Mouse (Mus musculus) lung, postnatal 0 days (tissue): Measurements from ENCODE around the gene Gse1. TPM values are rescaled to one million over a fixed set of nuclear protein-coding genes. Genes with fewer than 3 reads are reported as not detected.

Source experiments
- ATAC-seq: fragments of 200-750 bp; cut with Nextera tagmentation; 2 replicates; pipeline ENCODE4 v1.8.0; 2017; ENCODE audit warnings: moderate library complexity
- DNase-seq: peaks from one replicate; pipeline ENCODE4 v3.0.0-alpha.2; 2016; ENCODE audit warnings: low spot score
- H3K27ac ChIP-seq: fragments of 300-500 bp; sonication (generic); 2 replicates; pipeline ENCODE4 v1.5.1; 2014; ENCODE audit warnings: antibody characterized with exemption, mild to moderate bottlenecking, low read length, mixed read lengths
- H3K27me3 ChIP-seq: fragments of 300-500 bp; sonication (generic); replicated peaks from 2 replicates; pipeline ENCODE4 v1.6.1; 2014; ENCODE audit warnings: low read length, mixed read lengths; ENCODE audit not compliant: insufficient read depth
- H3K36me3 ChIP-seq: fragments of 300-500 bp; sonication (generic); 2 replicates; pipeline ENCODE4 v1.6.1; 2014; ENCODE audit warnings: low read length, mixed read lengths; ENCODE audit not compliant: insufficient read depth
- H3K4me1 ChIP-seq: fragments of 300-500 bp; sonication (generic); 2 replicates; pipeline ENCODE4 v1.6.1; 2014; ENCODE audit warnings: antibody characterized with exemption, low read depth, low read length, mixed read lengths; ENCODE audit not compliant: insufficient read depth
- H3K4me2 ChIP-seq: fragments of 300-500 bp; sonication (generic); replicated peaks from 2 replicates; pipeline ENCODE4 v1.6.1; 2014; ENCODE audit warnings: low read depth, mild to moderate bottlenecking, low read length, moderate library complexity, mixed read lengths
- H3K4me3 ChIP-seq: fragments of 300-500 bp; sonication (generic); 2 replicates; pipeline ENCODE4 v1.5.1; 2014; ENCODE audit warnings: low read depth, low read length
- H3K9ac ChIP-seq: fragments of 300-500 bp; sonication (generic); replicated peaks from 2 replicates; pipeline ENCODE4 v1.6.1; 2014; ENCODE audit warnings: low read depth, mild to moderate bottlenecking
- H3K9me3 ChIP-seq: fragments of 300-500 bp; sonication (generic); 2 replicates; pipeline ENCODE4 v1.6.1; 2016; ENCODE audit warnings: low read length, mixed read lengths
- CTCF ChIP-seq: IDR thresholded peaks from 2 replicates; pipeline ENCODE4 v1.5.1; 2016; ENCODE audit warnings: antibody characterized with exemption, mild to moderate bottlenecking
- EP300 ChIP-seq: IDR thresholded peaks from 2 replicates; pipeline ENCODE4 v1.6.1; 2016; ENCODE audit warnings: antibody characterized with exemption, mild to moderate bottlenecking, control low read depth
- WGBS: fragments of 180-500 bp; shearing (Covaris S2); extraction: QIAGEN DNeasy Blood & Tissue Kit; methylation state at CpG from one replicate; pipeline ENCODE4 v1.1.7; 2014; 5-methylcytosine and 5-hydroxymethylcytosine counted together
- polyA plus RNA-seq: library from polyadenylated mRNA; unstranded; fragments of >200 nt; fragmentation: Nextera tagmentation; extraction: Ambion mirVana; gene quantifications from 2 replicates; pipeline ENCODE4 v1.2.1, GENCODE M21; 2015

Gse1 gene
- polyA plus RNA-seq, 1 experiment from 2014 or later = 9.9 TPM

DNA sequence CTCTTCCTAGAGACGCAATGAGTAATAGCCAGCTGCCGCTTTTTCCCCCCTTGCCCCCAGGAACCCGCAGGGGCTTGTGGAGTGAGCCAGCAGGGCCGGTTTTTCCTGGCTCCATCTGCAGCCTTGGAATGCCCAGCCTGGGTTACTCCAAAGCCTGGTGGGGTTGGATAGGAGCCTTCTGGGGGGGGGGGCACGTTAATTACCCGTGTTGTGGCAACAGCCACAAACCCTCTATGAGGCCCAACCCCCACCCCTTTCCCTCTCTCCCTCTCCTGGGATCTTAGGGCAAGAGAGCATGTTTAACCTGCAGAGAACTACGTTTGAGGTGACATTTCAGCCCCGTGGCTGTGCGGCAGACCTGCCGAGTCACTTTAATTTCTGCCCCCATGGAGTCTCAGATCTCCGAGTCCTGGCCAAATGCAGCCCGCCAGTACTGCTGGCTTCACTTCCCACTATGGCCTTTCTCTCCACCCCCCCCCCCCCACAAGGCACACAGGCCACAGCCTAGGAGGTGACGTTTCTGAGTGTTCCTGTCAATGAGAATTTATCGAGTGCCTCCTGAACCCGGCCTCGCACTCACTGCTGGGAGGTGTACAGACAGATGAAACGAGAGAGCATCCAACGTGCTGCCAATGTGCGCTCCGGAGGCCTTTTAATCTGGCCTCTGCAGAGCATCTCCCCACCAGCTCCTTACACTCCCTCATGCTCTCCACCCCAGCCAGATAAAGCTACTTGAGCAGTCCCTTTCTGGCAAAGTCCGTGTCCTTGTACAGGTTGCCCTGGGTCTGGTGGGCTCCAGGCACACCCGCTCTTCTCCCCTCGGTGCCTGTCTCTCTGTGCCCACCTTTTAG lies 311.7 kb downstream of the Gse1 start:
- Histone ChIP-seq H3K4me3 (no peak overlapping the region), H3K4me1 (peaks cover 29% of the 10 kb centered on the region), H3K9me3 (no peaks in the 10 kb centered on the region), H3K27me3 (no peaks in the 10 kb centered on the region), H3K9ac (no peak overlapping the region), H3K36me3 (no peaks in the 10 kb centered on the region), H3K4me2 (peak overlapping the region; percentile 98), H3K27ac (peak overlapping the region; percentile 92)
- WGBS = 36% methylated on average over 23 of the region's 23 CpGs
- ATAC-seq (no peak), DNase-seq (peak; percentile 41)
- no peak for TF ChIP-seq CTCF
- TF ChIP-seq EP300 = no peak

- WGBS = 32% methylated on average over 13 of the region's 13 CpGs
- Histone ChIP-seq H3K4me1 (peaks cover 28% of the 10 kb centered on the region), H3K4me2 (no peak overlapping the region), H3K4me3 (no peak overlapping the region), H3K36me3 (no peaks in the 10 kb centered on the region), H3K9ac (no peak overlapping the region), H3K9me3 (no peaks in the 10 kb centered on the region), H3K27ac (no peak overlapping the region), H3K27me3 (no peaks in the 10 kb centered on the region)
- ATAC-seq (no peak), DNase-seq (no peak)
- TF ChIP-seq CTCF = no peak
- TF ChIP-seq EP300 = no peak
These were observed 314.7 kb downstream of the Gse1 start for GRCm38 (mm10) chr8:120542995-120543394.

DNA sequence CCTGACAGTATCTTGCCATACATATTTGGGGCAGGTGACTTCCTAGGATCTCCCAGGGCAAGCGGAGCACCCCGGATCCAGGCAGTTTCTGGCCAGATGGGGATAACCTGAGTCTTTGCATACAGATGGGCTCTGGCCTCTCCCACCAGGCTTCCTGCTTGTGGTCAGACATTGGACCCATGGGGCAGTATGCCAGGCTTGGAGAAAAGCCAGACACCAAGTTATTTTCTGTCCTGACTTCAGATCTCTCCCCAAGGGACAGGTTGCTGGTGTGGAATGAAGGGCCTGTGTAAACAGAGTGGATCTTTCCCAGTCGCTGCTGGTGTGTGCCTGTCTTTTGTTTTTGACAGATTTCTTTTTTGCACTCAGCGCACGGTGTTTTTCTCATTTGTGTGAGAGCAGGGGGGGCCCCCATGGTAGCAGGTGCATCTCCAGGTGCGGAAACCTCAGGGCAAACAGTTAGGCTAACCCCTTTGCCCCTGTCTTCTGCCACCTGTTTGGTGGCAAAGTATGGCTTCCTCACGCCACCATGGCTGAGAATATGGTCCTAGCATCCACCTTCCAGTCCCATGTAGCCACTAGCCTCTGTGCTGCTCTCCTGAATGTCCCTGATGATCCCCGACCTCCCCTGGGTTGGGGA lies 315.3 kb downstream of the Gse1 start:
- TF ChIP-seq EP300 = no peak
- no peak for TF ChIP-seq CTCF
- H3K4me2 ChIP-seq = no peak overlapping the region
- DNase-seq (no peak), ATAC-seq (no peak)
- 55% methylated on average over 8 of the region's 8 CpGs for WGBS
- no peaks in the 10 kb centered on the region for H3K27me3 ChIP-seq
- H3K36me3 ChIP-seq = no peaks in the 10 kb centered on the region
- no peak overlapping the region for H3K4me3 ChIP-seq
- H3K4me1 ChIP-seq = peaks cover 32% of the 10 kb centered on the region
- H3K9ac ChIP-seq = no peak overlapping the region
- no peaks in the 10 kb centered on the region for H3K9me3 ChIP-seq
- no peak overlapping the region for H3K27ac ChIP-seq

DNA sequence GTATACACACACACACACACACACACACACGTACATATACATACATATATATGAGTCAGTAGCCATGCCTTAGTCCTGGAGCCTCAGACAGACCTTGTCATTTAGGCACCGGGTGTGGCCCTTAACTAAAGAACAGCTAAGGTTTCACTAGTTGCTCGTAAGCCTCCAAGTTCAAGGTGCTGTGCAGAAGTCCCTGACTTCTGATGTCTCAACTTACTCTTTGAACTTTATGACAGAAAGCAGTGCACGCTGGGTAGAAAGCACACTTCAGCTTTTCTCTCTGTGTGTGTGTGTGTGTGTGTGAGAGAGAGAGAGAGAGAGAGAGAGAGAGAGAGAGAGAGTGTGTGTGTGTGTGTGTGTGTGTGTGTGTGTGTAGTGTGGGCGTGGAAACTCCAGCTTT lies 315.9 kb downstream of the Gse1 start:
- no peak for DNase-seq
- no peaks in the 10 kb centered on the region for H3K27me3 ChIP-seq
- peaks cover 32% of the 10 kb centered on the region for H3K4me1 ChIP-seq
- no peak for TF ChIP-seq EP300
- TF ChIP-seq CTCF = no peak
- H3K4me2 ChIP-seq = no peak overlapping the region
- no peak overlapping the region for H3K4me3 ChIP-seq
- no peaks in the 10 kb centered on the region for H3K36me3 ChIP-seq
- ATAC-seq = no peak
- no peak overlapping the region for H3K27ac ChIP-seq
- 71% methylated on average over 5 of the region's 5 CpGs for WGBS
- no peaks in the 10 kb centered on the region for H3K9me3 ChIP-seq
- H3K9ac ChIP-seq = no peak overlapping the region

DNA sequence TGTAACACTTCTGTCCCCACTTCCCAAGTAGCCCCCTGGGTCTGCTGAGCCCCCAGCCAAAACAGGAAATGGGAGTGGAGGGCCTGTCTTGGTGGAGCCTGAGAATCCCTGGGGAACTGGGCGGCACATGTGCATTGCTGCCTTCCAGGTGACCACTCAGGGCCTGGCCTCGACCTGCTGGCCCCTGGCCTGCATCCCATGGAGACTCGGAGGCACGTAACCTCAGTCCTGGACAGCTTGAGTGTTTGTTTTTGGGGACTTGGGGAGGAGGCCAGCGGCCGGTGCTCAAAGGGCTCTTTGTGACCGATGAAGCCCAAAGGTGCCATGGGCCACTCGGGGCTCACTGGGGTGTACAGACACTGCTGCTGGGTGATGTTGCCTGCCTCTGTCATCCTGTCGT lies 319.3 kb downstream of the Gse1 start:
- H3K36me3 ChIP-seq = no peaks in the 10 kb centered on the region
- H3K4me3 ChIP-seq = no peak overlapping the region
- peak; percentile 42 for DNase-seq
- 55% methylated on average over 7 of the region's 9 CpGs for WGBS
- H3K4me2 ChIP-seq = peak overlapping the region; percentile 14; the same call in 1 of the 2 replicates
- TF ChIP-seq CTCF (no peak), EP300 (no peak)
- H3K27me3 ChIP-seq = no peaks in the 10 kb centered on the region
- H3K9ac ChIP-seq = no peak overlapping the region
- no peaks in the 10 kb centered on the region for H3K9me3 ChIP-seq
- peaks cover 32% of the 10 kb centered on the region for H3K4me1 ChIP-seq
- ATAC-seq = peak; percentile 43
- H3K27ac ChIP-seq = 0 out of 2 replicates have a peak overlapping the region, but pooled peaks have one; percentile 26

DNA sequence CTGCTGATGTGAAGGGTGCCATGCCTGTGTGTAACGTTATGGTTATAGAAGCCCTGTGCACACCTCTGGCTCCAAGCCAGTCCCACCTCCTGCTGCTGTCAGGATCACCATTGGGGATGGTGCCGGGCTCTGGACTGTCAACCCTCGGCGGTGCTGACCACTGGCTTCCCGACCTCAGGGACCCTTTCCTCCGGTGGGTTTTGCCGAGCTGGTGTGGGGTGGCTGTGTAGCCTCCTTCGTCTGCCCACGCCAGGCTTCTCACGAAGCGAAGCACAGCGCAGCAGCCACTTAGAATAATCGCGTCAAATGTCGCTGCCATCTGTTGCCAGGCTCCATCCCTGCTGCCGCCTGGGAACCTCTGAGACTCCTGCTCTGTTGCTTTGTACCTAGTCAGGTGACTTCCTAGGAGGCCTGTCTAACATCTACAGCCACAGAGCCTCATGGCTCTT lies 320.1 kb downstream of the Gse1 start:
- 58% methylated on average over 16 of the region's 16 CpGs for WGBS
- no peak overlapping the region for H3K9ac ChIP-seq
- H3K4me2 ChIP-seq = no peak overlapping the region
- H3K4me3 ChIP-seq = no peak overlapping the region
- peaks cover 27% of the 10 kb centered on the region for H3K4me1 ChIP-seq
- H3K27me3 ChIP-seq = no peaks in the 10 kb centered on the region
- H3K9me3 ChIP-seq = no peaks in the 10 kb centered on the region
- DNase-seq = no peak
- TF ChIP-seq CTCF (no peak), EP300 (no peak)
- no peaks in the 10 kb centered on the region for H3K36me3 ChIP-seq
- no peak overlapping the region for H3K27ac ChIP-seq
- ATAC-seq = no peak
